Comparison of ENCODE assay signal across 31 mouse cellular contexts in genomic region chr5:135589996-135590784, GRCm38 (mm10). TPM values are rescaled to one million over a fixed set of nuclear protein-coding genes. Genes with fewer than 3 reads are reported as not detected.
DNase-seq lines count a peak whose midpoint lies in the region; ATAC-seq lines count a peak whose summit lies in the region.
"Had no signal": no experiment of that assay in that cellular context is flagged by ENCODE, and none has a peak within 500 bp of the region (broad histone marks: within the 10 kb centered on the region; RNA-seq: fewer than 3 reads in every experiment).

No protein-coding gene starts in this region.

- no peak overlapping the region for H3K9ac ChIP-seq in kidney, embryonic 14.5 days (ENCODE audit: low read depth, low read length)
- H3K9ac ChIP-seq in intestine, embryonic 16.5 days (ENCODE audit: low read depth, low read length), result no peak overlapping the region
- H3K9ac ChIP-seq: embryonic facial prominence, embryonic 15.5 days; heart, embryonic 13.5 days; hindbrain, embryonic 15.5 days had no signal

- 0 out of 2 replicates have a peak, but pooled peaks cover 4% of the 10 kb centered on the region for H3K9me3 ChIP-seq in kidney, embryonic 14.5 days (ENCODE audit: control insufficient read depth, low read length)
- H3K9me3 ChIP-seq in intestine, embryonic 16.5 days (ENCODE audit: control insufficient read depth, low read length), result 0 out of 2 replicates have a peak, but pooled peaks cover 3% of the 10 kb centered on the region
- H3K9me3 ChIP-seq: embryonic facial prominence, embryonic 15.5 days; hindbrain, embryonic 15.5 days had no signal

- H3K36me3 ChIP-seq in kidney, embryonic 14.5 days (ENCODE audit: control insufficient read depth, insufficient read depth, low read length), result no peaks in the 10 kb centered on the region
- H3K36me3 ChIP-seq in intestine, embryonic 16.5 days (ENCODE audit: control insufficient read depth, insufficient read depth, low read length), result no peaks in the 10 kb centered on the region
- H3K36me3 ChIP-seq: embryonic facial prominence, embryonic 15.5 days; heart, embryonic 13.5 days; hindbrain, embryonic 15.5 days had no signal

- no peak overlapping the region for H3K4me3 ChIP-seq in kidney, embryonic 14.5 days (ENCODE audit: low read length)
- H3K4me3 ChIP-seq in intestine, embryonic 16.5 days (ENCODE audit: low read length), result no peak overlapping the region
- H3K4me3 ChIP-seq: embryonic facial prominence, embryonic 15.5 days; heart, adult 2 months; heart, embryonic 13.5 days; hindbrain, embryonic 15.5 days had no signal

- H3K27me3 ChIP-seq in kidney, embryonic 14.5 days (ENCODE audit: control insufficient read depth, insufficient read depth, low read length), result no peaks in the 10 kb centered on the region
- no peaks in the 10 kb centered on the region for H3K27me3 ChIP-seq in intestine, embryonic 16.5 days (replicated peaks; ENCODE audit: control insufficient read depth, insufficient read depth, low read length)
- H3K27me3 ChIP-seq: CH12.LX; embryonic facial prominence, embryonic 15.5 days; heart, embryonic 13.5 days; hindbrain, embryonic 15.5 days had no signal

- no peaks in the 10 kb centered on the region for H3K4me1 ChIP-seq in kidney, embryonic 14.5 days (ENCODE audit: control insufficient read depth, insufficient read depth, low read length)
- no peaks in the 10 kb centered on the region for H3K4me1 ChIP-seq in intestine, embryonic 16.5 days (ENCODE audit: control insufficient read depth, insufficient read depth, low read length)
- H3K4me1 ChIP-seq: embryonic facial prominence, embryonic 15.5 days; heart, embryonic 13.5 days; hindbrain, embryonic 15.5 days had no signal

- DNase-seq in kidney, adult 11 months, result peak; percentile 70
- peak; percentile 22 for DNase-seq in kidney, postnatal 10 days
- peak; percentile 88 for DNase-seq in large intestine, adult 2 months (ENCODE audit: low read depth, low spot score)
- no peak for DNase-seq in c-Kit-positive CD71-positive TER-119-positive erythroid progenitor cells, embryonic 14.5 days (ENCODE audit: low spot score)
- DNase-seq in cerebellum, adult 18-20 months, result no peak
- DNase-seq: adrenal gland, postnatal 14 days; cerebellum, adult 2 months; cerebellum, postnatal 14 days; embryo, embryonic 11 days; gastrocnemius, postnatal 10 days; heart, adult 2 months; heart, postnatal 36 days had no signal

- ATAC-seq in kidney, embryonic 14.5 days (ENCODE audit: low FRiP score, low TSS enrichment), result no peak
- ATAC-seq in intestine, embryonic 16.5 days, result peak; percentile 82
- no peak for ATAC-seq in erythroblast, adult 5-6 weeks (replicated peaks; ENCODE audit: low FRiP score, poor library complexity, severe bottlenecking)
- ATAC-seq: activated CD4-positive, CD25-positive, alpha-beta regulatory T cell, adult 4 months; forebrain, embryonic 16.5 days; Patski had no signal

- no peak overlapping the region for H3K27ac ChIP-seq in kidney, embryonic 14.5 days (ENCODE audit: low read depth, low read length)
- H3K27ac ChIP-seq in intestine, embryonic 16.5 days (ENCODE audit: low read length), result peak overlapping the region; percentile 63
- H3K27ac ChIP-seq: embryonic facial prominence, embryonic 15.5 days; heart, adult 2 months; heart, embryonic 13.5 days; hindbrain, embryonic 15.5 days had no signal

- 80% methylated on average over 12 of the region's 12 CpGs for WGBS in kidney, embryonic 14.5 days
- 75% methylated on average over 10 of the region's 12 CpGs for WGBS in intestine, embryonic 16.5 days
- 35% methylated on average over 12 of the region's 12 CpGs for WGBS in large intestine, adult 2 months

- H3K4me2 ChIP-seq in kidney, embryonic 14.5 days (replicated peaks; ENCODE audit: low read depth, low read length), result no peak overlapping the region
- H3K4me2 ChIP-seq in intestine, embryonic 16.5 days (ENCODE audit: low read depth, low read length), result no peak overlapping the region
- H3K4me2 ChIP-seq: embryonic facial prominence, embryonic 15.5 days; heart, embryonic 13.5 days; hindbrain, embryonic 15.5 days had no signal

RNA-seq across cellular contexts. Expression of gene Ccl24, which starts 17.3 kb away (rescaled TPM):
- polyA plus RNA-seq in kidney, embryonic 14.5 days (2014; fragmentation: Nextera tagmentation; extraction: Ambion mirVana), result 0.43 and 2.3 TPM in 2 replicates
- polyA plus RNA-seq in intestine, embryonic 16.5 days (2015; fragmentation: Nextera tagmentation; extraction: Ambion mirVana), result 34.3 and 34.5 TPM in 2 replicates
- polyA plus RNA-seq in large intestine, adult 2 months (2012; rRNA removed), result 0.30 and 2.4 TPM in 2 replicates
- total RNA-seq in erythroblast, adult 5-6 weeks (2015; ENCODE audit: low replicate concordance), result not detected in 2 replicates
- not detected in 2 replicates for total RNA-seq in erythroblast, adult 5-6 weeks (2017; ENCODE audit: low replicate concordance)
- total RNA-seq: CH12.LX; common myeloid progenitor, adult 5-6 weeks had no signal
- polyA plus RNA-seq: activated CD4-positive, CD25-positive, alpha-beta regulatory T cell, adult 4 months; C2C12; Patski had no signal

RNA-seq across cellular contexts. Expression of gene Ccl26, which starts 26.8 kb away (rescaled TPM):
- not detected in 2 replicates for polyA plus RNA-seq in kidney, embryonic 14.5 days (2014; fragmentation: Nextera tagmentation; extraction: Ambion mirVana)
- not detected in 2 replicates for polyA plus RNA-seq in intestine, embryonic 16.5 days (2015; fragmentation: Nextera tagmentation; extraction: Ambion mirVana)
- polyA plus RNA-seq in large intestine, adult 2 months (2012; rRNA removed), result not detected in 2 replicates
- total RNA-seq in erythroblast, adult 5-6 weeks (2015; ENCODE audit: low replicate concordance), result not detected in 2 replicates
- total RNA-seq in erythroblast, adult 5-6 weeks (2017; ENCODE audit: low replicate concordance), result not detected in 2 replicates
- total RNA-seq: adrenal gland, adult 18-20 months; adrenal gland, postnatal 14 days; CH12.LX; common myeloid progenitor, adult 5-6 weeks; gastrocnemius, postnatal 10 days; gastrocnemius, postnatal 4 days; heart, adult 2 months; heart, postnatal 36 days had no signal
- polyA plus RNA-seq: activated CD4-positive, CD25-positive, alpha-beta regulatory T cell, adult 4 months; C2C12; cerebellum, adult 2 months; embryonic facial prominence, embryonic 11.5 days; embryonic facial prominence, embryonic 15.5 days; forebrain, embryonic 11.5 days; forebrain, embryonic 16.5 days; frontal cortex, adult 2 months; heart, adult 2 months; heart, embryonic 13.5 days; heart, postnatal 0 days; hindbrain, embryonic 11.5 days; hindbrain, embryonic 15.5 days; Patski had no signal

RNA-seq across cellular contexts. Expression of gene Rhbdd2, which starts 42.2 kb away (rescaled TPM):
- 42.6 and 61.7 TPM in 2 replicates for polyA plus RNA-seq in kidney, embryonic 14.5 days (2014; fragmentation: Nextera tagmentation; extraction: Ambion mirVana)
- polyA plus RNA-seq in intestine, embryonic 16.5 days (2015; fragmentation: Nextera tagmentation; extraction: Ambion mirVana), result 32.1 and 32.4 TPM in 2 replicates
- 15.9 and 17.3 TPM in 2 replicates for polyA plus RNA-seq in large intestine, adult 2 months (2012; rRNA removed)
- total RNA-seq in erythroblast, adult 5-6 weeks (2015; ENCODE audit: low replicate concordance), result 9.6 and 9.8 TPM in 2 replicates
- total RNA-seq in erythroblast, adult 5-6 weeks (2017; ENCODE audit: low replicate concordance), result 0.28 and 5.1 TPM in 2 replicates

RNA-seq across cellular contexts. Expression of gene Hip1, which starts 45.3 kb away (rescaled TPM):
- polyA plus RNA-seq in kidney, embryonic 14.5 days (2014; fragmentation: Nextera tagmentation; extraction: Ambion mirVana), result 34.9 and 61.7 TPM in 2 replicates
- polyA plus RNA-seq in intestine, embryonic 16.5 days (2015; fragmentation: Nextera tagmentation; extraction: Ambion mirVana), result 15.0 and 15.3 TPM in 2 replicates
- polyA plus RNA-seq in large intestine, adult 2 months (2012; rRNA removed), result 4.1 and 7.6 TPM in 2 replicates
- 1.2 and 5.0 TPM in 2 replicates for total RNA-seq in erythroblast, adult 5-6 weeks (2015; ENCODE audit: low replicate concordance)
- total RNA-seq in erythroblast, adult 5-6 weeks (2017; ENCODE audit: low replicate concordance), result 1.3 and 4.9 TPM in 2 replicates

Comparison
In these comparisons a context has a peak if more than half of its experiments do, and no peak if none do; other contexts are left out.
1. DNase-seq: peak in kidney, adult 11 months (single experiment), kidney, postnatal 10 days (single experiment) and large intestine, adult 2 months (single experiment); none in c-Kit-positive CD71-positive TER-119-positive erythroid progenitor cells, embryonic 14.5 days (single experiment) and cerebellum, adult 18-20 months (0 of 2).
2. RNA of gene Ccl24, which starts 17.3 kb away (polyA plus RNA-seq): 34.3 to 34.5 TPM in intestine, embryonic 16.5 days; 0.43 to 2.3 TPM in kidney, embryonic 14.5 days and 0.30 to 2.4 TPM in large intestine, adult 2 months; every median in the first group is over 10 times any median in the second.